Mouse (Mus musculus) stomach, postnatal 0 days (tissue): ENCODE measurements at regions not wholly inside any gene's neighbourhood (a gene's known extent, or its start where the extent isn't known, plus 50 kb on each side); places are given as distances from the start of the nearest gene placed in this dataset.

Experiments
- CTCF ChIP-seq: IDR thresholded peaks from 2 replicates; pipeline ENCODE4 v1.5.1; 2016; ENCODE audit warnings: antibody characterized with exemption, low read depth, mild to moderate bottlenecking, moderate library complexity
- EP300 ChIP-seq: optimal IDR thresholded peaks from 2 replicates; pipeline ENCODE3; 2016; ENCODE audit warnings: antibody characterized with exemption

DNA sequence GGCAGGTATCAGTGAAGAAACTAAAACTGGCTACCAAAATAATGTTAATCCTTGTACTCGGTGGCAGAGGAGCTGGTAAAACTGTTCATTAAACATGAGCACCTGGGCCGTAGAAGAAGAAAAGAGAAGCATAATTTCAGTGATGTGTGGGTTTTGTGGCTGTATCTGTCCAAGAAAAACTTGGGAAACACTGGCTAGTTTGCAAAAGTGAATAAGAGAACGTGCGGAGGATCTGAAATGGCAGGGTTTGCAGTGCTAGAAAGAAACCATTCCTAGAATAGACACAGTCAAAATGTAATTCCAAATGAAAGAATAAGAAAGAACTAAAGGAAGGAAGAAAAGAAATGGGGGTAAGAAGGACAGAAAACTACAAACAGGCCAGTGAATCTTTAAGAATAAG is 2000.8 kb upstream of the 5930422O12Rik start:
- TF ChIP-seq CTCF: no peak
- TF ChIP-seq EP300: no peak
